Mouse (Mus musculus) ES-Bruce4 (cell line): ENCODE results near the gene Smim20.

Experiments used
- CTCF ChIP-seq: IDR thresholded peaks from one replicate; pipeline ENCODE4 v1.8.1; 2011; ENCODE audit warnings: low read depth, low read length
- EP300 ChIP-seq: IDR thresholded peaks from 2 replicates; pipeline ENCODE4 v1.6.1; 2011; ENCODE audit warnings: low read depth, low read length; ENCODE audit not compliant: insufficient read depth
- POLR2A ChIP-seq: IDR thresholded peaks from one replicate; pipeline ENCODE4 v1.8.1; 2011; ENCODE audit warnings: low read length; ENCODE audit not compliant: insufficient read depth

- TF ChIP-seq POLR2A (no peak), CTCF (no peak), EP300 (no peak)
These were observed 10.9 kb downstream of the Smim20 start for GRCm38 (mm10) chr5:53277716-53278263.
